Mouse (Mus musculus) liver, embryonic 14.5 days (tissue): ENCODE results near the gene Itm2b. TPM values are rescaled to one million over a fixed set of nuclear protein-coding genes. Genes with fewer than 3 reads are reported as not detected.

Experiments used
- ATAC-seq: fragments of 200-750 bp; cut with Nextera tagmentation; 2 replicates; pipeline ENCODE4 v1.8.0; 2017; ENCODE audit warnings: moderate number of reproducible peaks, mild to moderate bottlenecking, moderate library complexity; ENCODE audit not compliant: insufficient read depth
- DNase-seq, 3 experiments: peaks; one replicate each; pipeline ENCODE4 v3.0.0-alpha.2; 2012 to 2013; ENCODE audit warnings: low read depth in 3 of 3, low spot score in 3 of 3
- H3K27ac ChIP-seq: fragments of 300-500 bp; sonication (generic); 2 replicates; pipeline ENCODE4 v1.5.1; 2014; ENCODE audit warnings: moderate library complexity, mild to moderate bottlenecking, control low read depth, inconsistent platforms
- H3K27me3 ChIP-seq: fragments of 300-500 bp; sonication (generic); 2 replicates; pipeline ENCODE4 v1.6.1; 2014; ENCODE audit warnings: mild to moderate bottlenecking, low read length, moderate library complexity; ENCODE audit not compliant: control insufficient read depth, insufficient read depth
- H3K36me3 ChIP-seq: fragments of 300-500 bp; sonication (generic); replicated peaks from 2 replicates; pipeline ENCODE4 v1.6.1; 2014; ENCODE audit warnings: low read depth; ENCODE audit not compliant: control insufficient read depth, insufficient read depth
- H3K4me1 ChIP-seq, 2 experiments: fragments of 200-500 bp in 1 of 2; fragments of 300-500 bp in 1 of 2; sonication (generic) in 1 of 2; replicated peaks; 2 replicates each; pipeline ENCODE4 v1.6.1; 2012 to 2014; ENCODE audit warnings: antibody characterized with exemption in 1 of 2, inconsistent platforms in 1 of 2, low read length in 1 of 2; ENCODE audit not compliant: control insufficient read depth in 2 of 2, insufficient read depth in 2 of 2
- H3K4me2 ChIP-seq: fragments of 300-500 bp; sonication (generic); 2 replicates; pipeline ENCODE4 v1.6.1; 2014; ENCODE audit warnings: low read depth, mild to moderate bottlenecking, control low read depth, moderate library complexity
- H3K4me3 ChIP-seq, 2 experiments: fragments of 200-500 bp in 1 of 2; fragments of 300-500 bp in 1 of 2; sonication (generic) in 1 of 2; 2 replicates each; pipeline ENCODE4 v1.5.1; 2012 to 2014; ENCODE audit warnings: low read depth in 2 of 2, low read length in 2 of 2, mild to moderate bottlenecking in 2 of 2, control low read depth in 1 of 2, inconsistent platforms in 1 of 2, moderate library complexity in 1 of 2; ENCODE audit not compliant: insufficient read depth in 1 of 2
- H3K9ac ChIP-seq: fragments of 300-500 bp; sonication (generic); replicated peaks from 2 replicates; pipeline ENCODE4 v1.6.1; 2014; ENCODE audit warnings: mild to moderate bottlenecking, control low read depth, moderate library complexity
- H3K9me3 ChIP-seq: fragments of 300-500 bp; sonication (generic); 2 replicates; pipeline ENCODE4 v1.6.1; 2016; ENCODE audit warnings: low read length, mixed read lengths; ENCODE audit not compliant: control insufficient read depth
- CTCF ChIP-seq: IDR thresholded peaks from 2 replicates; pipeline ENCODE4 v1.5.1; 2016; ENCODE audit warnings: antibody characterized with exemption, low read depth, control low read depth
- EP300 ChIP-seq: IDR thresholded peaks from 2 replicates; pipeline ENCODE4 v1.6.1; 2016; ENCODE audit warnings: antibody characterized with exemption, low read depth
- WGBS: fragments of 180-500 bp; shearing (Covaris S2); extraction: QIAGEN DNeasy Blood & Tissue Kit; methylation state at CpG from one replicate; pipeline ENCODE4 v1.1.7; 2014; ENCODE audit not compliant: insufficient replicate concordance; 5-methylcytosine and 5-hydroxymethylcytosine counted together
- polyA plus RNA-seq, 2 experiments: library from polyadenylated mRNA; depleted of rRNA in 1 of 2; stranded (reverse) in 1 of 2; unstranded in 1 of 2; fragments of >200 nt; fragmentation: Nextera tagmentation in 1 of 2; extraction: Ambion mirVana in 1 of 2; gene quantifications; 2 replicates each; pipeline versions ENCODE4 v1.2.1 to v1.2.3; 2012 to 2014

The Itm2b gene
- polyA plus RNA-seq, 2 experiments, result 206 to 396 TPM

DNA sequence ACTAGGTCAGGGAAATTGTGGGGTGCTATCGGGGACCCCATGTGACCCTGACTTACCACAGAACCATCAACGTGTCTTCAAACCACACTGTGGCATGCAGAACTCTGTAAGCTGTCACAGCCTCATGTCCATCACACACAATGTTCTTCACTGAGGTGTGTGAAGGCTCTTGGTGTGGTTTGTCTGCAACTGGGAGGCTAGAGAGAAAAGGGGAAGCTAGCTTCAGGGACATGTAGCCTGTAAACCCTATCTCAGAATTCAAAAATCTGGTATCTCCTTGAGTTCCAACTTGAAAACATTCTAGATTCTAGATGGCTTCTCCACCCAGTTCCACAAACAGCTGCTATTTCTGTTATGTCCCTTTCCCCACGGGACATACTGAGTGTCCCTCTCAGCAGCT is 45.5 kb downstream of the Itm2b start:
- ATAC-seq (no peak), DNase-seq (no peak)
- Histone ChIP-seq H3K9me3 (no peaks in the 10 kb centered on the region), H3K4me1 (no peaks in the 10 kb centered on the region), H3K27me3 (no peaks in the 10 kb centered on the region; the same call in 1 of the 2 replicates), H3K36me3 (no peaks in the 10 kb centered on the region), H3K9ac (no peak overlapping the region), H3K4me3 (no peak overlapping the region), H3K4me2 (no peak overlapping the region), H3K27ac (no peak overlapping the region)
- WGBS, result 17% methylated on average over 3 of the region's 3 CpGs
- TF ChIP-seq EP300 (no peak), CTCF (no peak)

DNA sequence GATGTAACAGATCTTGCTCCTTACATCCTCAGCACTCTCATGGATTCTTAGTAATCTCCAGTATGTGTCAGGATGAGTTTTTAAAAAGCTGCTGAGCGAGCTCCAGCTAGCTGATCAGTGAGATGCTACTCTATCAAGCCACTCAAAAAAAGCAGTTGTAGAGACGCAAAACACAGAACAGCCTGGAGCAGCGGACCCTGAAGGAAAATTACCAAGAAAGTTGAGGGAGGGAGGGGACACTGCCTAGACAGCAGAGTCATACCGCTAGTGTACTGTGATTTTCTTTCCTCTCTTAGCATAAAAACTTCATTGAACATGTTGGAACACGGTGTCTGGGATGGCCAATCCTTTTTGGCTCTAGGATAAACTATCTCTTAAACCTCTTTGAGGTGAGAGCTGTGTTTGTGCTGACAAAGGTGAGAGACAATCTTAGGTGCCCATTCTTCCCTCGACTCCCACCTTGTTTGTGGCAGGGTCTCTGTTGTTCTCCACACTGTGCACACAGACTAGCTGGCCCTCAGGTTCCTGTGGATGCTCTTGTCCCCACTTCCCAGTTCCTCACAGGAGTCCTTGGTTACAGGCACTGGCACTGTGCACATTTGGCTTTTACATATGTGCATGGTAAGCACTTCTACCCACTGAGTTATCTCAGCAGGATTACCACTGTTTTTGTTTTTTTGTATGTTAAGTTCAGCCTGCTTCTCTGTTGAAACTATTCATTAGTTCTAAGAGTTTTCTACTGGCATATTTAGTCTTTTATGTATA is 48.6 kb downstream of the Itm2b start:
- Histone ChIP-seq H3K9me3 (no peaks in the 10 kb centered on the region), H3K4me1 (peaks cover 0 to 2% of the 10 kb centered on the region in 2 experiments; a peak in 1 of 4 replicates), H3K27ac (no peak overlapping the region), H3K27me3 (no peaks in the 10 kb centered on the region; the same call in 1 of the 2 replicates), H3K4me2 (no peak overlapping the region), H3K9ac (no peak overlapping the region), H3K4me3 (no peak overlapping the region), H3K36me3 (no peaks in the 10 kb centered on the region)
- ATAC-seq (no peak), DNase-seq (no peak)
- TF ChIP-seq EP300 (no peak), CTCF (no peak)
- 66% methylated on average over 6 of the region's 6 CpGs for WGBS

DNA sequence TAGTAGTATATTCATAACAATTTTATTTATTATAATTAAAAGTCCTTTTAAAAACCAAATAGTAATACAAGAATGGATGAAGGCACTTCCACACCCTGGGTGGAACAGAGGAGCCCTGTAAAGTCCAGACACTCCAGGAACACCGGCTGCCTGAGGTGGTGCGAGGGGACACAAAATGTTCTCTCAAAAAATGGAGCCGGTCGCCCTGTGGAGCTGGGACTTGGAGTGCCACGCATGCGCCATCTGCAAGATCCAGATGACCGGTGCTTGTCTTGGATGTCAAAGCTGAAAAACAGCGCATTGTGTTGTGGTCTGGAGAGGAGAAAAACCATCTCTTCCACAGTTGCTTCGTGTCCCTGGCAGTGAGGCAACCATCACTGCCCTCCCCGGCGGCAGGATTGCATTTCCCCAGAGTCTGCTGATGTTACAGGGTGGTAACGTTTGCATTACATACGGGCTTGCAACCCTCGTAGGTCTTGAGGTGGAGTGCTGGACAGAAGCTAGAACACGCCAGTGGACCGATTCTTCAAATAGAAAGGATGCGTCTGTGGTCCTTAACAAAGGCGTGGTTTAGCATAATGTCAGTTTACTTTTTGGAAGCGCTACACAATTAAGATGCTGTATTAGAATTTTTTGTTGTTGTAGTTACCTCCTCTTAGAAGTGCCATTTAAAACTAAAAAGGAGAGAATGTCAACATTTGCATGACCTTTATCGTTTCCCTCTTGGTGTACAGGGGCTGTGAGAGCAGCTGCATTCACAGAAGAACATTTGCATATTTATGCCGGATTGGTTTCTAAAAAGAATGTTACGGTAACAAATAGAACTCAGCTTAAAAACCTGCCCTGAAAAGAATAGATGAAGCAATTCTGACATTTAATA is 49.9 kb downstream of the Itm2b start:
- no peaks in the 10 kb centered on the region for H3K9me3 ChIP-seq
- H3K36me3 ChIP-seq, result no peaks in the 10 kb centered on the region
- no peaks in the 10 kb centered on the region; the same call in 1 of the 2 replicates for H3K27me3 ChIP-seq
- DNase-seq (no peak), ATAC-seq (no peak)
- H3K9ac ChIP-seq, result no peak overlapping the region
- H3K4me1 ChIP-seq, result peaks cover 0 to 2% of the 10 kb centered on the region in 2 experiments; a peak in 1 of 4 replicates
- WGBS, result 78% methylated on average over 22 of the region's 22 CpGs
- H3K27ac ChIP-seq, result no peak overlapping the region
- no peak overlapping the region for H3K4me2 ChIP-seq
- TF ChIP-seq CTCF (no peak), EP300 (no peak)
- no peak overlapping the region for H3K4me3 ChIP-seq

DNA sequence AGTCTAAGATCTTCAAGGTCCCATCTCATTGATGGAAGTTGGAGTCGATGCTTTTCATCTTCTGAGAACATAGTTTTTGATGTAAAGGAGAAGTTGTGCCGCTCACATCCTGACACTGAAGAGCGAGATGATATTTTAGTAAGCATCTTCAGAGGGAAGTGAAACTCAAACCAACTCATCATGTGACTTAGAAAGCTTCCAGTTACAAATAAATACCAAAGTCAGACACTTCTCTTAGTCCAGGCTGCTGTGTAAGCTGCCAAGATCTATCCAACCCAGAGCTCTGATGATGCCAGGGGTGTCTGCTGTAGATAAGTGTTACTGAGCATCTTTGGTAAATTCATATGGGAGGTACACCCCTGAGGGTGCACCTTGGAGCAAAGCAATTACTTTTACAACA is 51.2 kb downstream of the Itm2b start:
- Histone ChIP-seq H3K4me2 (no peak overlapping the region), H3K36me3 (no peaks in the 10 kb centered on the region), H3K27ac (no peak overlapping the region), H3K4me1 (peaks cover 0 to 2% of the 10 kb centered on the region in 2 experiments; a peak in 1 of 4 replicates), H3K9ac (no peak overlapping the region), H3K4me3 (no peak overlapping the region), H3K27me3 (no peaks in the 10 kb centered on the region; the same call in 1 of the 2 replicates), H3K9me3 (no peaks in the 10 kb centered on the region)
- DNase-seq (no peak), ATAC-seq (0 out of 2 replicates have a peak, but pooled peaks have one; percentile 50)
- 47% methylated on average over 3 of the region's 3 CpGs for WGBS
- no peak for TF ChIP-seq EP300

DNA sequence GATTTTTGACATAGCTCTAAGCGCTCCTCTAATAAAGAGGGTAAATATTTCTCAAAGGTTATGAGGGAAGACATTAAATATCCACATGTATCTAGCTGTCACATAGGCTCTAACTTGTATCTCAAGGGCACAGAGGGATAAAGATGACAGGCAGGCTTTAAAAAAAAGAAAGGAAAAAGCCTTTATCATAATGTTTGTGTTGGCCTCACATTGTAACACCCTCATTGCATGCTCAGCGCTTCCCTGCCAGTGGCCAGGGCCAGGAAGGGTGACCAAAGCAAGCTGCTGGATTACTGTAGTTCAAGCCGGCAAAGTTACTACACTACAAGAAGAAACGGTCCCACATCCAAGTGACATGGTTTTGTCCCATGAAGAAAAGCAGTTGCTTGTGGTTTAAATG is 53.7 kb downstream of the Itm2b start:
- TF ChIP-seq CTCF, result no peak
- no peak for TF ChIP-seq EP300
- Histone ChIP-seq H3K4me3 (no peak overlapping the region), H3K4me2 (no peak overlapping the region), H3K27me3 (no peaks in the 10 kb centered on the region; the same call in 1 of the 2 replicates), H3K27ac (no peak overlapping the region), H3K9me3 (no peaks in the 10 kb centered on the region), H3K4me1 (peaks cover 6 to 9% of the 10 kb centered on the region in 2 experiments), H3K9ac (no peak overlapping the region), H3K36me3 (no peaks in the 10 kb centered on the region)
- WGBS, result 67% methylated on average over 4 of the region's 4 CpGs
- no peak for ATAC-seq
- DNase-seq, result no peak
